Comparison of ENCODE assay signal across 9 mouse cellular contexts in the genomic region with DNA sequence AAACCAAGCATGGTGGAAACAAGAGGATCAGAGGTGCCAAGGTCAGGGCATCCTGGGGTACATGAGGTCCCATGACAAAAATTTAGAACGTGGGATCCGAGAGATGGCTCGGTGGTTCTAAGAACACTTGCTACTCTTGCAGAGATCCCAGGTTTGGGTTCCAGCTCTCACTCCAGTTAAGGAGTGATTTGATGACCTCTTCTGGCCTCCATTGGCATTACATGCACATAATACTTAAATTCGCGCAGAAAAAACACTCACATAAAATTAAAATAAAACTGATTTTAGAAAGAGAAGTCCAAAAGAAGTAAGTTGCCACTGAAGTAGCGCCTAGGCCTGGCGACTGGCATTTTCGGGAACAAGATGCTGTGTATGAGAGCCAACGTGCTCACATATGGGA. TPM values are rescaled to one million over a fixed set of nuclear protein-coding genes. Genes with fewer than 3 reads are reported as not detected.
DNase-seq lines count a peak whose midpoint lies in the region; ATAC-seq lines count a peak whose summit lies in the region.
"Had no signal": no experiment of that assay in that cellular context is flagged by ENCODE, and none has a peak within 500 bp of the region (broad histone marks: within the 10 kb centered on the region; RNA-seq: fewer than 3 reads in every experiment).

No protein-coding gene starts in this region.

- peak; percentile 28 to 63 for DNase-seq in heart, postnatal 14 days
- peak; percentile 61 to 68 for DNase-seq in right cerebral cortex, postnatal 10 days (ENCODE audit: low spot score in 2 of 2)
- no peak for DNase-seq in right cerebral cortex, adult 18-20 months
- DNase-seq in c-Kit-positive CD71-positive TER-119-positive erythroid progenitor cells, embryonic 14.5 days (ENCODE audit: low spot score) = peak; percentile 42
- DNase-seq in left cerebral cortex, postnatal 4 days = peak; percentile 22
- DNase-seq in ovary, postnatal 10 days (ENCODE audit: low spot score) = no peak

- H3K36me3 ChIP-seq in heart, embryonic 11.5 days (ENCODE audit: control insufficient read depth, insufficient read depth, low read length) = no peaks in the 10 kb centered on the region

- H3K27me3 ChIP-seq in heart, embryonic 11.5 days (ENCODE audit: control insufficient read depth, insufficient read depth, low read length) = no peaks in the 10 kb centered on the region

- no peak overlapping the region for H3K27ac ChIP-seq in heart, embryonic 11.5 days (ENCODE audit: low read depth, low read length)

- H3K4me1 ChIP-seq in heart, embryonic 11.5 days (ENCODE audit: control insufficient read depth, insufficient read depth, low read length) = no peaks in the 10 kb centered on the region

- H3K9ac ChIP-seq in heart, embryonic 11.5 days (ENCODE audit: low read depth, low read length) = no peak overlapping the region

- ATAC-seq in heart, embryonic 11.5 days (replicated peaks; ENCODE audit: insufficient number of reproducible peaks, low FRiP score, low TSS enrichment) = no peak

- intact Hi-C loops in heart, postnatal 14 days (cut with DNase I) = loop anchor here (2.0 kb wide), 1 partner anchor 190 kb away; no protein-coding TSS in a partner anchor
- intact Hi-C loops in left cerebral cortex, postnatal 4 days (cut with DNase I) = no loop called here

- 0 out of 2 replicates have a peak, but pooled peaks cover 2% of the 10 kb centered on the region for H3K9me3 ChIP-seq in heart, embryonic 11.5 days (replicated peaks; ENCODE audit: control insufficient read depth, low read length)

- H3K4me3 ChIP-seq in heart, embryonic 11.5 days (ENCODE audit: low read depth, low read length) = no peak overlapping the region

- no peak overlapping the region for H3K4me2 ChIP-seq in heart, embryonic 11.5 days

- WGBS in heart, embryonic 11.5 days (ENCODE audit: insufficient replicate concordance) = 59% methylated on average over 9 of the region's 9 CpGs

RNA-seq across cellular contexts. Expression of gene BC051019, which starts 4.4 kb away (rescaled TPM):
- under 1 TPM in 1 of 2 experiments, not detected in 1; 0.38 TPM for total RNA-seq in heart, postnatal 14 days (2021)
- polyA plus RNA-seq in heart, embryonic 11.5 days (2014; fragmentation: Nextera tagmentation; extraction: Ambion mirVana) = not detected in 2 replicates
- total RNA-seq in left cerebral cortex, postnatal 4 days (2021) = under 1 TPM in 1 of 2 experiments, not detected in 1; 0.22 TPM
- polyA plus RNA-seq: intestine, embryonic 14.5 days; neural tube, embryonic 14.5 days had no signal

RNA-seq across cellular contexts. Expression of gene Ascl3, which starts 12.2 kb away (rescaled TPM):
- not detected for total RNA-seq in heart, postnatal 14 days (2021)
- polyA plus RNA-seq in heart, embryonic 11.5 days (2014; fragmentation: Nextera tagmentation; extraction: Ambion mirVana) = not detected in 2 replicates
- not detected for total RNA-seq in left cerebral cortex, postnatal 4 days (2021)
- polyA plus RNA-seq: intestine, embryonic 14.5 days had no signal

RNA-seq across cellular contexts. Expression of gene Akip1, which starts 15.8 kb away (rescaled TPM):
- 10 to 100 TPM; 12.1 to 12.4 TPM for total RNA-seq in heart, postnatal 14 days (2021)
- polyA plus RNA-seq in heart, embryonic 11.5 days (2014; fragmentation: Nextera tagmentation; extraction: Ambion mirVana) = 28.2 and 31.0 TPM in 2 replicates
- 10 to 100 TPM in 1 of 2 experiments, 1 to 10 TPM in 1; 7.3 to 10.5 TPM for total RNA-seq in left cerebral cortex, postnatal 4 days (2021)

RNA-seq across cellular contexts. Expression of gene St5, which starts 15.9 kb away (rescaled TPM):
- 10 to 100 TPM; 33.5 to 35.2 TPM for total RNA-seq in heart, postnatal 14 days (2021)
- 31.0 and 32.3 TPM in 2 replicates for polyA plus RNA-seq in heart, embryonic 11.5 days (2014; fragmentation: Nextera tagmentation; extraction: Ambion mirVana)
- 10 to 100 TPM; 20.7 to 21.5 TPM for total RNA-seq in left cerebral cortex, postnatal 4 days (2021)

RNA-seq across cellular contexts. Expression of gene Tmem9b, which starts 33.4 kb away (rescaled TPM):
- 10 to 100 TPM; 32.3 to 33.7 TPM for total RNA-seq in heart, postnatal 14 days (2021)
- polyA plus RNA-seq in heart, embryonic 11.5 days (2014; fragmentation: Nextera tagmentation; extraction: Ambion mirVana) = 58.9 and 61.9 TPM in 2 replicates
- total RNA-seq in left cerebral cortex, postnatal 4 days (2021) = 10 to 100 TPM; 51.0 to 57.8 TPM

Comparison
In these comparisons a context has a peak if more than half of its experiments do, and no peak if none do; other contexts are left out.
1. DNase-seq: peak in heart, postnatal 14 days (2 of 2), right cerebral cortex, postnatal 10 days (2 of 2), c-Kit-positive CD71-positive TER-119-positive erythroid progenitor cells, embryonic 14.5 days (single experiment) and left cerebral cortex, postnatal 4 days (single experiment); none in right cerebral cortex, adult 18-20 months (single experiment) and ovary, postnatal 10 days (single experiment).